Mouse (Mus musculus) heart, postnatal 0 days (tissue): ENCODE results near the gene Gm9964.

ENCODE experiments used
- CTCF ChIP-seq: IDR thresholded peaks from 2 replicates; pipeline ENCODE4 v1.5.1; 2016; ENCODE audit warnings: antibody characterized with exemption, control low read depth, low read depth
- EP300 ChIP-seq: IDR thresholded peaks from 2 replicates; pipeline ENCODE4 v1.6.1; 2016; ENCODE audit warnings: antibody characterized with exemption, low read depth

GRCm38 (mm10) chr11:79253542-79254390 is 42.9 kb downstream of the Gm9964 start:
- TF ChIP-seq CTCF (no peak), EP300 (no peak)
